Mouse (Mus musculus): ENCODE results near the gene Tbx15. TPM values are rescaled to one million over a fixed set of nuclear protein-coding genes. Genes with fewer than 3 reads are reported as not detected.

Gene Tbx15
- polyA plus RNA-seq, 2 experiments, result 26.6 to 66.6 TPM

GRCm38 (mm10) chr3:99253092-99253488 lies 12.9 kb downstream of the Tbx15 start:
- no peaks in the 10 kb centered on the region for H3K9me3 ChIP-seq (ENCODE audit: control insufficient read depth, low read length)
- peak; percentile 94 for DNase-seq (ENCODE audit: low spot score)
- peaks cover 41% of the 10 kb centered on the region for H3K4me1 ChIP-seq (ENCODE audit: control insufficient read depth, insufficient read depth, low read length)
- TF ChIP-seq POLR2A (IDR thresholded peaks at IDR 0.05; ENCODE audit: borderline replicate concordance, extremely low read depth, insufficient read depth, insufficient read length), result no peak
- peak overlapping the region; percentile 98 for H3K9ac ChIP-seq (ENCODE audit: low read depth, low read length, severe bottlenecking)
- peak overlapping the region; percentile 80 for H3K4me3 ChIP-seq (replicated peaks; ENCODE audit: low read length)
- H3K27me3 ChIP-seq (ENCODE audit: control insufficient read depth, insufficient read depth, low read length), result peaks cover 13% of the 10 kb centered on the region
- ATAC-seq (ENCODE audit: low FRiP score, low read depth), result peak; percentile 87
- H3K27ac ChIP-seq (replicated peaks; ENCODE audit: low read depth, low read length), result peak overlapping the region; percentile 98
- WGBS, result 2% methylated on average over 12 of the region's 12 CpGs
- peak overlapping the region; percentile 72 for H3K4me2 ChIP-seq (replicated peaks; ENCODE audit: low read depth, low read length, severe bottlenecking)
- H3K36me3 ChIP-seq (ENCODE audit: control insufficient read depth, insufficient read depth, low read length), result peaks cover 17% of the 10 kb centered on the region

GRCm38 (mm10) chr3:99253497-99254451 lies 13.6 kb downstream of the Tbx15 start:
- WGBS, result under 1% methylated on average over 61 of the region's 73 CpGs
- H3K27me3 ChIP-seq (ENCODE audit: control insufficient read depth, insufficient read depth, low read length), result peaks cover 11% of the 10 kb centered on the region; the same call in 1 of the 2 replicates
- ATAC-seq (ENCODE audit: low FRiP score, low read depth), result peak; percentile 45

GRCm38 (mm10) chr3:99254559-99255151 lies 14.5 kb downstream of the Tbx15 start:
- 2% methylated on average over 15 of the region's 15 CpGs for WGBS

More at GRCm38 (mm10) chr3:99253497-99254451, 13.6 kb downstream of the Tbx15 start:
- Histone ChIP-seq H3K4me2 (replicated peaks; ENCODE audit: low read depth, low read length, severe bottlenecking) (peak overlapping the region; percentile 72), H3K27ac (replicated peaks; ENCODE audit: low read depth, low read length) (peak overlapping the region; percentile 98), H3K4me1 (ENCODE audit: control insufficient read depth, insufficient read depth, low read length) (peaks cover 38% of the 10 kb centered on the region), H3K9ac (ENCODE audit: low read depth, low read length, severe bottlenecking) (peak overlapping the region; percentile 98), H3K9me3 (ENCODE audit: control insufficient read depth, low read length) (no peaks in the 10 kb centered on the region), H3K36me3 (ENCODE audit: control insufficient read depth, insufficient read depth, low read length) (peaks cover 19% of the 10 kb centered on the region), H3K4me3 (replicated peaks; ENCODE audit: low read length) (peak overlapping the region; percentile 80)
- TF ChIP-seq POLR2A (IDR thresholded peaks at IDR 0.05; ENCODE audit: borderline replicate concordance, extremely low read depth, insufficient read depth, insufficient read length), result no peak
- DNase-seq (ENCODE audit: low spot score), result no peak

GRCm38 (mm10) chr3:99255411-99256365 lies 15.5 kb downstream of the Tbx15 start:
- peaks cover 17% of the 10 kb centered on the region for H3K27me3 ChIP-seq (ENCODE audit: control insufficient read depth, insufficient read depth, low read length)

More at GRCm38 (mm10) chr3:99254559-99255151, 14.5 kb downstream of the Tbx15 start:
- Histone ChIP-seq H3K27me3 (ENCODE audit: control insufficient read depth, insufficient read depth, low read length) (peaks cover 12% of the 10 kb centered on the region), H3K4me3 (replicated peaks; ENCODE audit: low read length) (peak overlapping the region; percentile 80), H3K4me1 (ENCODE audit: control insufficient read depth, insufficient read depth, low read length) (peaks cover 32% of the 10 kb centered on the region), H3K4me2 (replicated peaks; ENCODE audit: low read depth, low read length, severe bottlenecking) (peak overlapping the region; percentile 72), H3K27ac (replicated peaks; ENCODE audit: low read depth, low read length) (peak overlapping the region; percentile 98), H3K9ac (ENCODE audit: low read depth, low read length, severe bottlenecking) (peak overlapping the region; percentile 98), H3K36me3 (ENCODE audit: control insufficient read depth, insufficient read depth, low read length) (peaks cover 19% of the 10 kb centered on the region), H3K9me3 (ENCODE audit: control insufficient read depth, low read length) (no peaks in the 10 kb centered on the region)
- ATAC-seq (ENCODE audit: low FRiP score, low read depth), result 0 out of 2 replicates have a peak, but pooled peaks have one; percentile 17
- peak; percentile 71 for DNase-seq (ENCODE audit: low spot score)
- TF ChIP-seq POLR2A (IDR thresholded peaks at IDR 0.05; ENCODE audit: borderline replicate concordance, extremely low read depth, insufficient read depth, insufficient read length), result no peak

More at GRCm38 (mm10) chr3:99255411-99256365, 15.5 kb downstream of the Tbx15 start:
- 11% methylated on average over 11 of the region's 11 CpGs for WGBS
- H3K9me3 ChIP-seq (ENCODE audit: control insufficient read depth, low read length), result no peaks in the 10 kb centered on the region
- peak overlapping the region; percentile 80 for H3K4me3 ChIP-seq (replicated peaks; ENCODE audit: low read length)
- H3K4me1 ChIP-seq (ENCODE audit: control insufficient read depth, insufficient read depth, low read length), result peaks cover 23% of the 10 kb centered on the region
- H3K4me2 ChIP-seq (replicated peaks; ENCODE audit: low read depth, low read length, severe bottlenecking), result peak overlapping the region; percentile 72
- peaks cover 19% of the 10 kb centered on the region for H3K36me3 ChIP-seq (ENCODE audit: control insufficient read depth, insufficient read depth, low read length)
- peak overlapping the region; percentile 98 for H3K9ac ChIP-seq (ENCODE audit: low read depth, low read length, severe bottlenecking)
- TF ChIP-seq POLR2A (IDR thresholded peaks at IDR 0.05; ENCODE audit: borderline replicate concordance, extremely low read depth, insufficient read depth, insufficient read length), result no peak
- peak overlapping the region; percentile 98 for H3K27ac ChIP-seq (replicated peaks; ENCODE audit: low read depth, low read length)
- DNase-seq (ENCODE audit: low spot score) (no peak), ATAC-seq (ENCODE audit: low FRiP score, low read depth) (no peak)

Measured in limb, embryonic 14.5 days (tissue).